Mouse (Mus musculus) frontal cortex, adult (tissue): Measurements from ENCODE around the gene Crocc.
A peak's percentile ranks its signal among the peaks of the same experiment; 100 is the strongest.

Experiments
- ATAC-seq: cut with Nextera tagmentation; 2 replicates; pipeline ENCODE4 v1.9.2; 2017; ENCODE audit warnings: mild to moderate bottlenecking, moderate library complexity, mixed read lengths; ENCODE audit not compliant: low TSS enrichment

Crocc gene

DNA sequence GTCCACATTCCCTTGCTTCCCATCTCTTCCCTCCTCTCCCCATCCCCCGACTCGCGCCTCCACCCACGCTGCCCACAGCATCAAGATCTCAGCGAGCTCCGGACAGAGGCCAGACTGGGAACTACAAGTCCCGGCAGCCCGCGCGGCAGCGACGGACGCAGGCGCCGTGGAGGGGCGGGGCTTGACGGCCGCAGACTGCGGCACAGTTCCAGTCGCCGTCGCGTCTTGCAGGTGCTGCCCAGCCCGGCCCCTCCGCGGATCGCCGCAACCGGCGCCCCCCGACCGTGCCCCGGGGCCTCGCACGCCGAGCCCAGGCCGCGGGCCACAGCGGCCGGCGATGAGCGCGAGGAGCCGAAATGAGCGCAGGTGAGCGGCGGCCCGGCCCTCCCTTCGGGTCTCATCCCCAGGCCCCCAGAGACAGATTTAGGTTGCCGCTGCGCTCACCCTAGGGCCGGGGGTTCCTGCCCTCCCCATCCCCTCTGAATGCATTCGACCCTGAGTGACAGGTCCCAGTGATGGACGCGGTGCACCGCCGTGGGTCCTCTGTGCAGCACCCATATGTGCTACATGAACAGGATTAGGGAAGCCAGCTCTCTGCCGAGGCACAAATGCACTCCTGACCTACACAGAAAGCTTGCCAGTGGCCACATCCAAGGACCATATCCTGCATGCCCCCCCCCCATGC lies 73.5 kb downstream of the Crocc start, which contains the start of gene Atp13a2:
Gene Atp13a2, plus strand, starts transcription at position 163 of the 685 bp plus-strand sequence.
- ATAC-seq = peak; percentile 91

DNA sequence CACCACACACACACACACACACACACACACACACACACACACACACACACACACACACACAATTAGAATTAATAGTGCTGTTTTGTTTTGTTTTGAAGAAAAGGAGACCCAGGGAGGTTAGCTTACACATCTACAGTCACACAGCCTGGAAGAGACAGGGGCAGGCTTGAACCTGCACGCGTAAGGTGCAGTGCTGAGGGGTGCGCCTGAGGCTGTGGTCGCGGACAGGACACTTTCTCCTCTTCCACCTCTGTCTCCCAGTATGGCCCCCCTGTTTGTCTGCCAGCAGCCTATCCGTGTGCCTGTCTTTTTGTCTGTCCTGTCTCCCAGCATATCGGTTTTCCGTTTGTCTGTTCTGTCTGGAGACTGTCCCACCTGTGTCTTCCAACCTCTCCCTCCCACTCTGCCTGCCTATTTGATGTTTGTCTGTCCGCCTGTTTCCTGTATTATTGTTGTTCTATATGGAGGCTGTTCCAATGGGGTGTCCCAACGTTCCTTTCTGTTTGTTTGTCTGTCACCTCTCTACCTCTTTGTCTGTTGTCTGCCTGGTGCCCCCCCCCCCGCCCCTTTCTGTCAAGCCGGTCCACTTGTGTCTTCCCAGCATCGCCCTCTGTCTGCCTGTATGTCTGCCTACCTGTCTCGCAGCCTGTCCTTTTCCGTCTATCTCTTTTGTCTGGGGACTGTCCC lies 74.2 kb downstream of the Crocc start:
- ATAC-seq = no peak

DNA sequence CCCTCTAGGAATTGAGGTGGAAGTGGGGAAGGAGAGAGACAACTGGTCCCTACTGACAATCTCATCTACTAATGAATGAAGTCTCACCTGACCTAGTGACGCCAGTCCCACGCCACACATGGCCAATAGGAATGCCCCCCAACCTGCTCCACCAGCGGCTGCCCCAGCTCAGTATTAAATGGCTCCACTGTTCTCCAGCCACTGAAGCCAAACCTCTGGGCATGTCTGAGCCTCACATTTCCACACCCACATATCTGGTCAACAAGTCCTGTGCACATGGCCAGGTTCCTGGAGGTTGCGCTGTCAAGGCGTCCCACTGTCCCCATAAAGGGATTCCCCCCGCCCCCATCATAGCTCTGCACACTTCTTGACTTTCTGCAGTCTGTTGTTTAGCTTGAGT lies 75.8 kb downstream of the Crocc start:
- no peak for ATAC-seq

DNA sequence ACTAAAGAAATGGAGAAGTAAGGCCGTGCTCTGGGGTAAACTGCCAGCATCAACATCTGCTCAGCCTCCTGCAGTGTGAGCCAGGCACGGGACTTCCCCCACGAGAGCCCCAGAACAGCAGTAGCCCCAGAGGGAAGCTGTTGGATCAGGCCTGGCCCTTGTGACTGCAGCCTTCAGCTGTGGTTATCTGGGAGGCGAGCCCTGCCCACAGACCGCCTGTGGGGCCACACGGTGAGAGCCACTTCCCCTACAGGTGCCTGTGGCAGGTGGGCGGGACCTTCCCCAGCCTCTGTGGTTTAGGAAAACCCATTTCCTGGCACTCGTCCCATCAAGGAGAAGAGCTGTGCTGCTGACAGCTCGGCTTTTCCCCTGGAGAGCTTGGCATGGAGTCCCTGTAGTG lies 76.9 kb downstream of the Crocc start:
- ATAC-seq = peak; percentile 27; the same call in 1 of the 2 replicates

DNA sequence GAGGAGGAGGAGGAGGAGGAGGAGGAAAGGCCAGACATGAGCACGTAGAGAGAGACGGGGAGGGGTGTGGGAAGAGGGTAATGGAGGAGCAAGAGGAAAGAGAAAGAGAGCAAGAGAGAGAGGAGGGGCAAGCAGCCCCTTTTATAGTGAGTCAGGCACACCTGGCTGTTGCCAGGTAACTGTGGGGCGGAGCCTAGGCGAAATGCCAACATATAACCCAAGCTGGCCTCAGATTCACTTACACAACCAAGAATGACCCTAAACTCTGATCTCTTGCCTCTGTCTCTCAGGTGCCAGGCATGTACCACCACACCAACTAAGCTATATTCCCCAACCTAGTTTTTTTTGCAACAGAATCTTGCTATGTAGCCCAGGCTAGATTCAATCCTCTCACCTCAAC lies 77.5 kb downstream of the Crocc start:
- no peak for ATAC-seq

DNA sequence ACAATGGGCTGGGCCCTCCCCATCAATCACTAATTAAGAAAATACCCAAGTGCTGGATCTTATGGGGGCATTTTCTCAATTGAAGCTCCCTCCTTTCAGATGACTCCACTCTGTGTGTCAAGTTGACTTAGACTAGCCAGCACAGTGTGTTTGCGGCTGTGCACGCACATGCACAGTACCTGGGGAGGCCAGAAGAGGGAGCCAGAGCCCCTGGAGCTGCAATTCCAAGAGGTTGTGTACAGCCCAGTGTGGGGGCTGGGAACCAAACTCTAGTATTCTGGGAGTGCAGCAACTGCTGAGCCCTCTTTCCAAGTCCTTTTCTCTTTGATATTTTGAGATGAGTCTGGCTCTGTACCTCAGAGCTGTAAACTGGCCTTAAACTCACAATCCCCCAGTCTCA lies 78.7 kb downstream of the Crocc start:
- no peak for ATAC-seq

DNA sequence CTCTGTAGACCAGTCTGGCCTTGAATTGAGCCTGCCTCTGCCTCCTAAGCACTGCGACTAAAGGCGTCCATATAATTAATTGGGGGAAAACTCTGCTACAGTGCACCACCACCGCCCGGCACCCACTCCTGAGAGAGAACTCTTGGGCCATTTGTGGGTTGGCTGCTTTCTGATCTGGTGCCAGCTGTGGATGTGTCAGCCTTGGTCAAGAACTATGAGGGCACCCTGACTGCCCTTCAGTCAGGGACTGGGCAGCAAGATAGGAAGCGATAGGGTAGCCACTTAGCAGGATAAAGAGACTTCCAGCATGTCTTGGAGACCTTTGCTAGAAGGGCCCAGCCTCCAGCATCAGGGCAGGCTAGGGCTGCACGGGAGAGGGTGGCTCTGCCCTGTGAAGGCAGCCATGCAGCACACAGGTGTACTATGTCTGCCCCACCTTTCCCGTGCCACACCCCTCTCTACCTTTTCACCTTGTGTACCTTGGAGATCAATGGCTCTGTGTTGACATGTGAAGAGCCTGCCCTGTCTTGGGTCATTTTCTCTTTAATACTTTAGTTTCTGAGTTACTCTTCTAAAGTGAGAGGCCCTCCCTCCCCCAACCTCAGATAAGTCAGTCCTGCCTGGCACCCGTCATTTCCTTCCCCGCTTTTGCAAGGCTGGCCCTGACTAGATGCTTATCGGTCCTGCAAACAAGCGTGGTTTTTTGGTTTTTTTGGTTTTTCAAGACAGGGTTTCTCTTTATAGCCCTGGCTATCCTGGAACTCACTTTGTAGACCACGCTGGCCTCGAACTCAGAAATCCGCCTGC lies 82.3 kb downstream of the Crocc start:
- no peak for ATAC-seq

DNA sequence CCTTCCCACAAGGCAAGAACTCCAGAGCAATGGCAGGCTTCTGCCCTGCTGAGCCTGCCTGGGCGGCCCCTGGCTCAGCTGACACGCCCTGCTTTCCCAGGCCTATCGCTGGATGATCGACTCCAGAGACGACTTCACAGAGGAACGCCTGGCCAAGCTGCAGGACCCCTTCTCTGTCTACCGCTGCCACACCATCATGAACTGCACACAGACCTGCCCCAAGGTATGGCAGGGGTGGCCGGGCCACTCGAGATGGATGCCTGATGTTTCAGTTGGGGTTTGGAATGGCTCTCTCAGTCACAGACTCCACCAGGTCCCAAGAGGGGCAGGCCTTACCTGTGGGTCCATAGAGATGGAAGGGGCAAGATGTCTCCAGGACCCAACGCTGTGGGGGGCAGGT lies 83.1 kb downstream of the Crocc start:
- ATAC-seq = no peak

DNA sequence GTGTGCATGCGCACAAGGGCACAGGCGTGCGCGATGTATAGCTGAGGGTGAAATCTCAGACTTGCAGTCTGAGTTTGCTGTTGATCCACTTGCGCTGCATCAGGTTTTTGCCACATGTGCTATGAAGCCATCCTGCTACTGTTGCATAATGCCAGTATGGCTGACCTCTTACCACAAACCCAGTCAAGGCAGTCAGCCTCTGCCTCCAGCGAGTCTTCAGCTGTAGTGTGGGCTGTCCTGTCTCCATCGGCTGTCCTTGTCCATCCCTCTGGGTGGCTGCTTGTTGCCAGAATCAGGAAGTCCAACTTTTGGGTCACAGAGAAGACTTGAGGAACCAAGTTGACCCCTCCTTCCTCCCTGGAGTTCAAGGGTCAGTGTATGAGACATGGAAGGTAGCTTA lies 85.0 kb downstream of the Crocc start:
- no peak for ATAC-seq

DNA sequence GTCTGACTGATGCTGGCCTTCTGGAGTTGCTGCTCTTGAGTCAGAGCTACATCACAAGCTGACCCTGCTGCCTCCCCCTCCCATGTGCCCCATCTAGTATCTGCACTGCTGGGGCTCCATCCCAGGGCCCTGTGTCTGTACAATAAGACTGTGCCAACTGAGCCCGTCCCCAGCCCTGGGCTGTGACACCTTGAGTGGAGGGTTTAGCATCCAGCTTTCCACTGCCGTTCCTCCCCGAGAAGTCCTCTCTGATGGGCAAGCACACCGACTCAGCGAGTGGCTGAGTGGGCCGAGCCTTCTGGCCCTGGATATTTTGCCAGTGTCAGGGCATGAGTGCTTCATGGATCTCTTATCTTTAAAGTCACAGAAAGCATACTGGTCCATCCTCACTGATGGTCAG lies 85.9 kb downstream of the Crocc start:
- ATAC-seq = no peak

DNA sequence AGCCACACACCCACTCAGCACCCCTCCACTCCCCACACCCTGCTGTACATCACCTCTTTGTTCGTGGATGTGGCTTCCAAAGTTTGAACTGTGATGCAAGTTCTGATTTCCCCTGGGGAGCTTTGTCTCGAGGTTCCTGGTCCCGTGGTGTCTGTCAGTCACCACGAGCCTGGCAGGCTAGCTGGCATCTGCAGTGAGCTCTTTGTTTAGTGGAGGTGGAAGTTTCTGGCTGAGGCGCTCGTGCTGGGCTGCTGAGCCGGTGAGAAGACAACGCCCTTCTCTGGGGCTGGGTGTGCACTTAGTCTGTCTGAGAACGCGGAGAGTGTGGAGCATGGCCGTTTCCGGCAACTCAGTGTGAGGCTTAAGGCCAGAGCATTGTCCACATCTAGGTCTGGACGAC lies 88.7 kb downstream of the Crocc start:
- no peak for ATAC-seq

DNA sequence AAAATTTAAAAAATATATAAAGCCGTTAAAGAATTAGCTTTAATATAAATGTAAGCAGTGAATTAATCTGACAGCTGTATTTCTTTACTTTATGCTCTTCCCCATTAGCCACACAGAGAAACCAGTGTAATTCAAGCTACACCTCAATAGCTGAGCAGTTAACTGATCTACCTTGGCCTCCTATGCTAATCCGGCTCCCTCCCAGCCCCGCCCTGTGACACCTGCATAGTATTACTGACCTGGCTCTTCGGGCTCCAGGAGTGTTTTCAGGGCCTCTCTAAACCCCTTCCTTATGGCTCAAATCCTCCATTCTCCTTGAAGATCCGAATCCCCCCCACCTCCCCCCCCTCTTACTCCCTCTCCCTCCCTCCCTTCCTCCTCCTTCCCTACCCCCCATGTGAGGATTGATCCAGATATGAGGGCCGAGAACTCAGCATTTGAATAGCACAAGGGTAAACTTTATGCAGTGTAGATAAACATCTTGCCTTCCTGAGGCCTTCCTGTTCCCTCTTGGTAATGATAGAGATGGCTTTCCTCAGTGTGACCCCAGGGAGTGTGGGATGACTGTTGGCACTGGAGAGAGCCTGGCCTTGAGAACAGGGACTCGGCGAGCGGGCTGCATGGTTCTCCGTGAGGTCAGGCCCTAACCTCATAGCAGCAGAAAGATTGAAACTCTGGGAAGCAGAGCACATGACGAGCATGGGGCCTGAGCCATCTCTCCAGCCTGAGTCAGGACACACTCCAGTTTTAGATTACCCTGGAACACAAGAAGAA lies 92.8 kb downstream of the Crocc start:
- ATAC-seq = no peak
